Comparison of ENCODE assay signal across 8 mouse cellular contexts in the genomic region with DNA sequence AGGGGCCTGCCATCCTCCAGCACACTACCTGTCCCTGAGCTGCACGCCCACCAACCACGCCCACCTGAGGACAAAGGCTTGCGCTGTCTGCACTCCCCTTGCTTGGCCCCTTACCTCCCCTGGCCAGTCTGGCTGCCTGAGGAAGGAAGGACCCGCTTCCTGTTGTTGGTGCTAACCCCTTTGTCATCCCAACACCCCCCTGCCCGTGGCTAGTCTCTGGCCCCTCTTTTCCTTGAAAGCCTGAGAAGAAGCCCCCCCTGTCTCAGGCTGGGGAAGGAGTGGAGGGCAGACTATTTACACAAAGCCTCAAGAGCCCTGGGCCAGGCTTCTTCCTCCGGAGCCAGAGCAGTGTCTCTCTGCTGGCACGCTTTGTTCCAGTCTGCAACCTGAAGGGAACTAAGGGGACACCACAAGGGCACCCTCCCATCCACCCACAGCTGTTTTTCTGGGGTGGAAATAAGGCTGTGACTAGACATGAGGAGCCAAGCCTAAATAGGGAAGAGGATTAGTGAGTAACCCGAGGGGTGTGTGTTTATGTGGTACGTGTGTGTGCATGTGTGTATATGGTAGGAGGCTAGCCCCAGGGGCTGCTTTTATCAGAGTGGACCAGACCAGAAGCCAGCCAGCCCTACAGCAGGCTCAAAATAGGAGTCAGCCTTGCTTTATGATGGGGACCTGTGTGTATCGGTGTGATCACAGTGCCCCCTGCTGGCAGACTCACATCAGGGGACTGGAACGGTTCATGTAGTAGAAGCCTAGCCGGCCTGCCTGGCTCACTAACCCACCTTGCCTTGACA. TPM values are rescaled to one million over a fixed set of nuclear protein-coding genes. Genes with fewer than 3 reads are reported as not detected.
DNase-seq lines count a peak whose midpoint lies in the region; TF ChIP-seq lines count a peak whose summit lies in the region.

No protein-coding gene starts in this region.

- peak; percentile 76 for DNase-seq in WW6 (ENCODE audit: low read depth, low spot score)
- DNase-seq in cerebellum, postnatal 4 days (ENCODE audit: low spot score in 2 of 2): peak; percentile 89 to 91
- peak; percentile 95 for DNase-seq in gastrocnemius, adult 2 months
- peak; percentile 95 for DNase-seq in hindlimb bud, embryonic 11.5 days (ENCODE audit: extremely low spot score, low read depth, low spot score)
- DNase-seq in left cerebral cortex, adult 8-10 months (ENCODE audit: low spot score in 2 of 2): peak; percentile 83 to 89
- peak; percentile 93 to 96 for DNase-seq in right cerebral cortex, postnatal 10 days (ENCODE audit: low spot score in 2 of 2)
- DNase-seq in urinary bladder, postnatal 25 days (ENCODE audit: low spot score): peak; percentile 92

- H3K4me1 ChIP-seq in megakaryocyte, embryonic 14.5 days: peaks cover 67% of the 10 kb centered on the region

- H3K27me3 ChIP-seq in megakaryocyte, embryonic 14.5 days (replicated peaks): peaks cover 10% of the 10 kb centered on the region

- peaks cover 81% of the 10 kb centered on the region for H3K36me3 ChIP-seq in megakaryocyte, embryonic 14.5 days (replicated peaks; ENCODE audit: low read length)

- peak overlapping the region; percentile 89 for H3K27ac ChIP-seq in gastrocnemius, adult 2 months

- intact Hi-C loops in gastrocnemius, adult 2 months (cut with DNase I): loop anchor here (1.0 to 5.0 kb wide), 2 partner anchors 43 to 171 kb away; no protein-coding TSS in a partner anchor

- peak overlapping the region; percentile 4; the same call in 1 of the 2 replicates for H3K4me3 ChIP-seq in gastrocnemius, adult 2 months
- H3K4me3 ChIP-seq in megakaryocyte, embryonic 14.5 days (replicated peaks): peak overlapping the region; percentile 82

- peak; percentile 97 for TF ChIP-seq CTCF in gastrocnemius, adult 2 months (IDR thresholded peaks at IDR 0.05)

- H3K9me3 ChIP-seq in megakaryocyte, embryonic 14.5 days: no peaks in the 10 kb centered on the region

RNA-seq across cellular contexts. Expression of gene Pitpna, which starts 14.8 kb away (rescaled TPM):
- total RNA-seq in gastrocnemius, adult 2 months (2021): 100 to 1,000 TPM; 151 to 206 TPM
- 100 to 1,000 TPM; 300 to 319 (median 307) TPM for total RNA-seq in left cerebral cortex, adult 8-10 months (2022)
- polyA plus RNA-seq in megakaryocyte, embryonic 14.5 days (2012; ENCODE audit: insufficient read depth, low replicate concordance): 28.3 and 62.8 TPM in 2 replicates

RNA-seq across cellular contexts. Expression of gene Slc43a2, which starts 41.6 kb away (rescaled TPM):
- 10 to 100 TPM; 19.0 to 41.6 TPM for total RNA-seq in gastrocnemius, adult 2 months (2021)
- 10 to 100 TPM; 45.5 to 58.2 (median 52.2) TPM for total RNA-seq in left cerebral cortex, adult 8-10 months (2022)
- 18.9 and 35.4 TPM in 2 replicates for polyA plus RNA-seq in megakaryocyte, embryonic 14.5 days (2012; ENCODE audit: insufficient read depth, low replicate concordance)

RNA-seq across cellular contexts. Expression of gene Inpp5k, which starts 57.7 kb away (rescaled TPM):
- total RNA-seq in gastrocnemius, adult 2 months (2021): 10 to 100 TPM; 25.9 to 27.4 TPM
- 10 to 100 TPM; 41.3 to 43.5 (median 42.5) TPM for total RNA-seq in left cerebral cortex, adult 8-10 months (2022)
- polyA plus RNA-seq in megakaryocyte, embryonic 14.5 days (2012; ENCODE audit: insufficient read depth, low replicate concordance): 38.5 and 43.3 TPM in 2 replicates

RNA-seq across cellular contexts. Expression of gene Scarf1, which starts 59.7 kb away (rescaled TPM):
- 1 to 10 TPM; 2.4 to 5.7 TPM for total RNA-seq in gastrocnemius, adult 2 months (2021)
- 1 to 10 TPM; 1.6 to 1.9 (median 1.7) TPM for total RNA-seq in left cerebral cortex, adult 8-10 months (2022)
- 27.4 and 42.5 TPM in 2 replicates for polyA plus RNA-seq in megakaryocyte, embryonic 14.5 days (2012; ENCODE audit: insufficient read depth, low replicate concordance)

Comparison
In these comparisons a context has a peak if more than half of its experiments do, and no peak if none do; other contexts are left out.
1. Peak in every context shown above with its lines: DNase-seq, H3K4me3 ChIP-seq and H3K27ac ChIP-seq.